Mouse (Mus musculus) embryonic facial prominence, embryonic 10.5 days (tissue): Measurements from ENCODE around the gene Tmem117. TPM values are rescaled to one million over a fixed set of nuclear protein-coding genes. Genes with fewer than 3 reads are reported as not detected.

Source experiments
- DNase-seq: peaks from one replicate; pipeline ENCODE4 v3.0.0-alpha.2; 2017; ENCODE audit warnings: low spot score
- H3K27ac ChIP-seq: fragments of 300-500 bp; sonication (generic); replicated peaks from 2 replicates; pipeline ENCODE4 v1.5.1; 2016; ENCODE audit warnings: mild to moderate bottlenecking
- H3K27me3 ChIP-seq: fragments of 300-500 bp; sonication (generic); replicated peaks from 2 replicates; pipeline ENCODE4 v1.6.1; 2016; ENCODE audit warnings: low read depth, mild to moderate bottlenecking; ENCODE audit not compliant: poor library complexity, severe bottlenecking
- H3K36me3 ChIP-seq: fragments of 300-500 bp; sonication (generic); replicated peaks from 2 replicates; pipeline ENCODE4 v1.6.1; 2016; ENCODE audit warnings: mild to moderate bottlenecking, moderate library complexity
- H3K4me1 ChIP-seq: fragments of 300-500 bp; sonication (generic); 2 replicates; pipeline ENCODE4 v1.6.1; 2016
- H3K4me3 ChIP-seq: fragments of 300-500 bp; sonication (generic); 2 replicates; pipeline ENCODE4 v1.5.1; 2016; ENCODE audit warnings: mild to moderate bottlenecking, moderate library complexity
- H3K9me3 ChIP-seq: fragments of 300-500 bp; sonication (generic); 2 replicates; pipeline ENCODE4 v1.6.1; 2016; ENCODE audit warnings: mild to moderate bottlenecking
- WGBS: fragments of 180-500 bp; shearing (Covaris S2); methylation state at CpG from one replicate; pipeline ENCODE4 v1.1.7; 2016; 5-methylcytosine and 5-hydroxymethylcytosine counted together
- polyA plus RNA-seq: library from polyadenylated mRNA; unstranded; fragments of >200 nt; fragmentation: Nextera tagmentation; extraction: Ambion mirVana; gene quantifications from 2 replicates; pipeline ENCODE4 v1.2.1, GENCODE M21; 2016

Gene Tmem117
- polyA plus RNA-seq, 1 experiment from 2014 or later = 0.77 TPM

- H3K36me3 ChIP-seq = no peaks in the 10 kb centered on the region
- H3K27ac ChIP-seq = no peak overlapping the region
- no peaks in the 10 kb centered on the region for H3K4me1 ChIP-seq
- DNase-seq = no peak
- no peaks in the 10 kb centered on the region for H3K27me3 ChIP-seq
- no peak overlapping the region for H3K4me3 ChIP-seq
- WGBS = 59% methylated on average over 1 of the region's 1 CpGs
- H3K9me3 ChIP-seq = no peaks in the 10 kb centered on the region
These were observed 313.4 kb downstream of the Tmem117 start for GRCm38 (mm10) chr15:94942465-94942864.

GRCm38 (mm10) chr15:94943891-94944290 is 314.9 kb downstream of the Tmem117 start:
- 73% methylated on average over 5 of the region's 5 CpGs for WGBS
- DNase-seq = no peak
- Histone ChIP-seq H3K9me3 (no peaks in the 10 kb centered on the region), H3K4me1 (no peaks in the 10 kb centered on the region), H3K27ac (no peak overlapping the region), H3K36me3 (no peaks in the 10 kb centered on the region), H3K27me3 (no peaks in the 10 kb centered on the region), H3K4me3 (no peak overlapping the region)

GRCm38 (mm10) chr15:94951382-94952048 is 322.5 kb downstream of the Tmem117 start:
- Histone ChIP-seq H3K27ac (no peak overlapping the region), H3K4me1 (no peaks in the 10 kb centered on the region), H3K9me3 (no peaks in the 10 kb centered on the region), H3K36me3 (no peaks in the 10 kb centered on the region), H3K27me3 (no peaks in the 10 kb centered on the region), H3K4me3 (no peak overlapping the region)
- no peak for DNase-seq
- WGBS = 90% methylated on average over 7 of the region's 7 CpGs

GRCm38 (mm10) chr15:94956697-94957096 is 327.7 kb downstream of the Tmem117 start:
- no peaks in the 10 kb centered on the region for H3K4me1 ChIP-seq
- H3K36me3 ChIP-seq = no peaks in the 10 kb centered on the region
- H3K27me3 ChIP-seq = no peaks in the 10 kb centered on the region
- H3K4me3 ChIP-seq = no peak overlapping the region
- 88% methylated on average over 3 of the region's 3 CpGs for WGBS
- DNase-seq = no peak
- H3K9me3 ChIP-seq = no peaks in the 10 kb centered on the region
- H3K27ac ChIP-seq = no peak overlapping the region

GRCm38 (mm10) chr15:94957202-94957601 is 328.2 kb downstream of the Tmem117 start:
- WGBS = 82% methylated on average over 4 of the region's 4 CpGs
- no peak overlapping the region for H3K27ac ChIP-seq

GRCm38 (mm10) chr15:94967004-94967403 is 338.0 kb downstream of the Tmem117 start:
- WGBS = 89% methylated on average over 6 of the region's 6 CpGs
- H3K27ac ChIP-seq = no peak overlapping the region
- no peaks in the 10 kb centered on the region for H3K4me1 ChIP-seq
- no peak overlapping the region for H3K4me3 ChIP-seq
- no peaks in the 10 kb centered on the region for H3K9me3 ChIP-seq
- no peak for DNase-seq
- H3K36me3 ChIP-seq = no peaks in the 10 kb centered on the region
- H3K27me3 ChIP-seq = no peaks in the 10 kb centered on the region

More at GRCm38 (mm10) chr15:94957202-94957601, 328.2 kb downstream of the Tmem117 start:
- no peaks in the 10 kb centered on the region for H3K9me3 ChIP-seq
- no peaks in the 10 kb centered on the region for H3K36me3 ChIP-seq
- no peak overlapping the region for H3K4me3 ChIP-seq
- H3K27me3 ChIP-seq = no peaks in the 10 kb centered on the region
- no peaks in the 10 kb centered on the region for H3K4me1 ChIP-seq
- no peak for DNase-seq

- H3K9me3 ChIP-seq = no peaks in the 10 kb centered on the region
- H3K36me3 ChIP-seq = no peaks in the 10 kb centered on the region
- DNase-seq = no peak
- H3K4me3 ChIP-seq = no peak overlapping the region
- no peak overlapping the region for H3K27ac ChIP-seq
- H3K27me3 ChIP-seq = no peaks in the 10 kb centered on the region
- WGBS = 86% methylated on average over 13 of the region's 13 CpGs
- H3K4me1 ChIP-seq = no peaks in the 10 kb centered on the region
These were observed 339.6 kb downstream of the Tmem117 start for GRCm38 (mm10) chr15:94968403-94969180.

- H3K36me3 ChIP-seq = no peaks in the 10 kb centered on the region
- H3K4me3 ChIP-seq = no peak overlapping the region
- no peak for DNase-seq
- no peaks in the 10 kb centered on the region for H3K9me3 ChIP-seq
- H3K4me1 ChIP-seq = no peaks in the 10 kb centered on the region
- H3K27me3 ChIP-seq = no peaks in the 10 kb centered on the region
- 92% methylated on average over 4 of the region's 4 CpGs for WGBS
- H3K27ac ChIP-seq = no peak overlapping the region
These were observed 352.8 kb downstream of the Tmem117 start for GRCm38 (mm10) chr15:94981798-94982197.

GRCm38 (mm10) chr15:94995352-94995751 is 366.3 kb downstream of the Tmem117 start:
- 88% methylated on average over 9 of the region's 9 CpGs for WGBS
- Histone ChIP-seq H3K36me3 (no peaks in the 10 kb centered on the region), H3K4me3 (no peak overlapping the region), H3K27ac (no peak overlapping the region), H3K4me1 (no peaks in the 10 kb centered on the region), H3K27me3 (no peaks in the 10 kb centered on the region), H3K9me3 (no peaks in the 10 kb centered on the region)
- DNase-seq = no peak

GRCm38 (mm10) chr15:95005121-95005824 is 376.2 kb downstream of the Tmem117 start:
- DNase-seq = no peak
- Histone ChIP-seq H3K4me3 (no peak overlapping the region), H3K4me1 (0 out of 2 replicates have a peak, but pooled peaks cover 2% of the 10 kb centered on the region), H3K9me3 (no peaks in the 10 kb centered on the region), H3K27ac (no peak overlapping the region), H3K27me3 (no peaks in the 10 kb centered on the region), H3K36me3 (no peaks in the 10 kb centered on the region)
- WGBS = 77% methylated on average over 8 of the region's 8 CpGs

GRCm38 (mm10) chr15:95022251-95022650 is 393.2 kb downstream of the Tmem117 start:
- 86% methylated on average over 7 of the region's 7 CpGs for WGBS
- no peak overlapping the region for H3K27ac ChIP-seq

GRCm38 (mm10) chr15:95024401-95024800 is 395.4 kb downstream of the Tmem117 start:
- Histone ChIP-seq H3K4me1 (no peaks in the 10 kb centered on the region), H3K27ac (no peak overlapping the region), H3K4me3 (no peak overlapping the region), H3K36me3 (no peaks in the 10 kb centered on the region), H3K9me3 (no peaks in the 10 kb centered on the region), H3K27me3 (no peaks in the 10 kb centered on the region)
- DNase-seq = no peak
- WGBS = 83% methylated on average over 6 of the region's 6 CpGs

More at GRCm38 (mm10) chr15:95022251-95022650, 393.2 kb downstream of the Tmem117 start:
- H3K27me3 ChIP-seq = no peaks in the 10 kb centered on the region
- H3K4me3 ChIP-seq = no peak overlapping the region
- no peak for DNase-seq
- no peaks in the 10 kb centered on the region for H3K4me1 ChIP-seq
- H3K36me3 ChIP-seq = no peaks in the 10 kb centered on the region
- no peaks in the 10 kb centered on the region for H3K9me3 ChIP-seq
